Mouse (Mus musculus): ENCODE measurements around the gene Pde4c. TPM values are rescaled to one million over a fixed set of nuclear protein-coding genes. Genes with fewer than 3 reads are reported as not detected.

Gene Pde4c
- total and polyA plus RNA-seq, 3 experiments = 0.65 to 3.0 TPM; not detected in 1

- H3K4me3 ChIP-seq (ENCODE audit: control insufficient read depth in 1 of 2, insufficient read depth in 1 of 2, low read depth in 2 of 2, low read length in 2 of 2) = no peak overlapping the region
- H3K4me1 ChIP-seq (ENCODE audit: control insufficient read depth in 1 of 2, insufficient read depth in 2 of 2, low read length in 2 of 2) = peaks cover 8 to 28% of the 10 kb centered on the region in 2 experiments
- TF ChIP-seq MEF2A (IDR thresholded peaks at IDR 0.05; ENCODE audit: extremely low read depth, insufficient replicate concordance, low read depth, low read length, poor library complexity, severe bottlenecking) (no peak), ZNF384 (IDR thresholded peaks at IDR 0.05; ENCODE audit: low read depth, low read length) (no peak), MAZ (IDR thresholded peaks at IDR 0.05; ENCODE audit: low read depth, low read length) (no peak), RAD21 (IDR thresholded peaks at IDR 0.05; ENCODE audit: low read depth, low read length) (no peak), NRF1 (IDR thresholded peaks at IDR 0.05; ENCODE audit: insufficient read depth, low read depth, low read length, poor library complexity, severe bottlenecking) (no peak), POLR2A (IDR thresholded peaks at IDR 0.05; ENCODE audit: control insufficient read depth in 1 of 2, insufficient read depth in 1 of 2, low read depth in 1 of 2, low read length in 2 of 2, poor library complexity in 1 of 2) (no peak), GATA1 (IDR thresholded peaks at IDR 0.05; ENCODE audit: low read depth, low read length) (no peak), ZMIZ1 (IDR thresholded peaks at IDR 0.05; ENCODE audit: low read depth, low read length) (no peak; the same call in 1 of the 2 replicates), ZC3H11A (IDR thresholded peaks at IDR 0.05; ENCODE audit: low read depth, low read length) (no peak), RCOR1 (IDR thresholded peaks at IDR 0.05; ENCODE audit: low read depth, low read length) (no peak), EP300 (IDR thresholded peaks at IDR 0.05; ENCODE audit: low read depth in 1 of 2, low read length in 2 of 2) (no peak), ELF1 (IDR thresholded peaks at IDR 0.05; ENCODE audit: low read depth, low read length) (no peak), MYC (IDR thresholded peaks at IDR 0.05; ENCODE audit: low read depth, low read length) (no peak), CTCF (IDR thresholded peaks at IDR 0.05 in 2 of 3, conservative IDR thresholded peaks at IDR 0.05 in 1 of 3; ENCODE audit: control insufficient read depth in 1 of 3, insufficient read depth in 1 of 3, low read depth in 2 of 3, low read length in 3 of 3, poor library complexity in 1 of 3, severe bottlenecking in 1 of 3) (no peak), CHD1 (IDR thresholded peaks at IDR 0.05; ENCODE audit: low read depth, low read length) (no peak), SIN3A (IDR thresholded peaks at IDR 0.05; ENCODE audit: low read length) (no peak), JUND (IDR thresholded peaks at IDR 0.05; ENCODE audit: low read depth, low read length) (no peak), ETS1 (IDR thresholded peaks at IDR 0.05; ENCODE audit: low read depth, low read length) (no peak), GABPA (IDR thresholded peaks at IDR 0.05; ENCODE audit: low read depth, low read length) (no peak), USF2 (IDR thresholded peaks at IDR 0.05; ENCODE audit: borderline replicate concordance in 1 of 2, insufficient read depth in 1 of 2, low read depth in 1 of 2, low read length in 2 of 2) (no peak)
- H3K9me3 ChIP-seq (replicated peaks; ENCODE audit: insufficient read depth, low read length) = no peaks in the 10 kb centered on the region
- no peaks in the 10 kb centered on the region for H3K27me3 ChIP-seq (ENCODE audit: control insufficient read depth in 1 of 2, insufficient read depth in 2 of 2, low read length in 2 of 2)
- H3K9ac ChIP-seq (ENCODE audit: control insufficient read depth, low read depth, low read length, poor library complexity, severe bottlenecking) = no peak overlapping the region
- H3K36me3 ChIP-seq (ENCODE audit: control insufficient read depth in 1 of 2, insufficient read depth in 2 of 2, low read length in 2 of 2) = peaks cover 0 to 19% of the 10 kb centered on the region in 2 experiments; a peak in 2 of 4 replicates
- H3K27ac ChIP-seq (ENCODE audit: control insufficient read depth, low read depth, low read length) = no peak overlapping the region
- peaks cover 11% of the 10 kb centered on the region for H3K79me2 ChIP-seq (ENCODE audit: control insufficient read depth, insufficient read depth, low read length, poor library complexity)
- DNase-seq (ENCODE audit: low read depth, low spot score) = peak; percentile 24
Observed at GRCm38 (mm10) chr8:70758616-70759561, 35.4 kb downstream of the Pde4c start.
